Mouse (Mus musculus) heart, adult 2 months (tissue): Measurements from ENCODE around the gene Anapc7. TPM values are rescaled to one million over a fixed set of nuclear protein-coding genes. Genes with fewer than 3 reads are reported as not detected.
A peak's percentile ranks its signal among the peaks of the same experiment; 100 is the strongest.

Source experiments
- DNase-seq, 2 experiments: peaks; one replicate each; pipeline ENCODE4 v3.0.0; 2021
- H3K27ac ChIP-seq: fragments of 200-600 bp; 2 replicates; pipeline ENCODE4 v1.8.1; 2022
- H3K27me3 ChIP-seq: fragments of 200-500 bp; 2 replicates; pipeline ENCODE4 v1.6.1; 2012; ENCODE audit warnings: mild to moderate bottlenecking, low read length, inconsistent platforms, mixed read lengths; ENCODE audit not compliant: control insufficient read depth, insufficient read depth
- H3K36me3 ChIP-seq: fragments of 200-500 bp; 2 replicates; pipeline ENCODE4 v1.6.1; 2012; ENCODE audit warnings: low read length, inconsistent platforms; ENCODE audit not compliant: control insufficient read depth, insufficient read depth
- H3K4me1 ChIP-seq: fragments of 200-500 bp; 2 replicates; pipeline ENCODE4 v1.6.1; 2011; ENCODE audit warnings: low read length; ENCODE audit not compliant: control insufficient read depth, insufficient read depth
- H3K4me3 ChIP-seq: fragments of 200-600 bp; 2 replicates; pipeline ENCODE4 v1.8.1; 2022
- H3K79me2 ChIP-seq: fragments of 200-500 bp; replicated peaks from 2 replicates; pipeline ENCODE4 v1.6.1; 2012; ENCODE audit warnings: mild to moderate bottlenecking, inconsistent platforms, low read length, moderate library complexity, mixed read lengths; ENCODE audit not compliant: control insufficient read depth, insufficient read depth
- H3K9ac ChIP-seq: fragments of 200-500 bp; 2 replicates; pipeline ENCODE4 v1.6.1; 2012; ENCODE audit warnings: low read depth, mild to moderate bottlenecking, control low read depth, inconsistent platforms, low read length, mixed read lengths
- CTCF ChIP-seq: fragments of 200-600 bp; IDR thresholded peaks from 2 replicates; pipeline ENCODE4 v1.8.1; 2022; ENCODE audit warnings: antibody characterized with exemption, mild to moderate bottlenecking, moderate library complexity
- EP300 ChIP-seq: fragments of 200-500 bp; IDR thresholded peaks from 2 replicates; pipeline ENCODE4 v1.6.1; 2011; ENCODE audit warnings: low read depth, low read length, control low read depth; ENCODE audit not compliant: insufficient read depth
- POLR2A ChIP-seq: fragments of 200-500 bp; IDR thresholded peaks from 2 replicates; pipeline ENCODE4 v1.6.1; 2011; ENCODE audit warnings: mild to moderate bottlenecking, low read depth, low read length, control low read depth; ENCODE audit not compliant: insufficient read depth
- WGBS: fragments of 180-500 bp; shearing (Covaris S2); methylation state at CpG from one replicate; pipeline ENCODE4 v1.1.7; 2018; 5-methylcytosine and 5-hydroxymethylcytosine counted together
- intact Hi-C: fragments of 180-260 bp; cut with DNase I; formaldehyde crosslinking; loops from one replicate; pipeline ENCODE4 v1.15.1; 2025
- polyA plus RNA-seq: library from polyadenylated mRNA; depleted of rRNA; stranded (reverse); fragments of >200 nt; gene quantifications from 2 replicates; pipeline ENCODE4 v1.2.3, GENCODE M21; 2012
- total RNA-seq, 2 experiments: library from RNA; stranded (reverse); gene quantifications; 2 replicates each; pipeline ENCODE4 v1.2.3; 2021

The Anapc7 gene
- total and polyA plus RNA-seq, 3 experiments: 23.2 to 27.1 (median 25.9) TPM

GRCm38 (mm10) chr5:122422071-122422964, 825 bp downstream of the Anapc7 start:
- Histone ChIP-seq H3K36me3 (no peaks in the 10 kb centered on the region; the same call in 1 of the 2 replicates), H3K27me3 (no peaks in the 10 kb centered on the region), H3K4me1 (peaks cover 1% of the 10 kb centered on the region; the same call in 1 of the 2 replicates), H3K4me3 (peak overlapping the region; percentile 99), H3K79me2 (peaks cover 3% of the 10 kb centered on the region; the same call in 1 of the 2 replicates), H3K9ac (peak overlapping the region; percentile 86), H3K27ac (peak overlapping the region; percentile 93)
- WGBS: under 1% methylated on average over 73 of the region's 73 CpGs
- peak; percentile 92 to 93 for DNase-seq
- intact Hi-C loops: loop anchor here (2.0 kb wide), 1 partner anchor 22 kb away; no protein-coding TSS in a partner anchor
- no peak for TF ChIP-seq CTCF
- TF ChIP-seq EP300: peak; percentile 70; the same call in 1 of the 2 replicates
- peak; percentile 77 for TF ChIP-seq POLR2A

GRCm38 (mm10) chr5:122423083-122423482, 1.6 kb downstream of the Anapc7 start:
- Histone ChIP-seq H3K36me3 (no peaks in the 10 kb centered on the region; the same call in 1 of the 2 replicates), H3K4me3 (peak overlapping the region; percentile 99), H3K27me3 (no peaks in the 10 kb centered on the region), H3K9ac (peak overlapping the region; percentile 86), H3K79me2 (peaks cover 3% of the 10 kb centered on the region; the same call in 1 of the 2 replicates), H3K4me1 (peaks cover 1% of the 10 kb centered on the region; the same call in 1 of the 2 replicates), H3K27ac (no peak overlapping the region)
- WGBS: 14% methylated on average over 15 of the region's 15 CpGs
- no peak for DNase-seq
- intact Hi-C loops: loop anchor here (2.0 kb wide), 1 partner anchor 22 kb away; no protein-coding TSS in a partner anchor
- TF ChIP-seq CTCF (no peak), POLR2A (no peak), EP300 (no peak)

- peaks cover 3% of the 10 kb centered on the region; the same call in 1 of the 2 replicates for H3K79me2 ChIP-seq
- H3K27me3 ChIP-seq: no peaks in the 10 kb centered on the region
- peaks cover 5% of the 10 kb centered on the region for H3K36me3 ChIP-seq
- H3K4me1 ChIP-seq: peaks cover 1% of the 10 kb centered on the region; the same call in 1 of the 2 replicates
- TF ChIP-seq POLR2A (no peak), EP300 (no peak), CTCF (peak; percentile 44)
- DNase-seq: no peak
- no peak overlapping the region for H3K27ac ChIP-seq
- intact Hi-C loops: no loop called here
- no peak overlapping the region for H3K4me3 ChIP-seq
- WGBS: 55% methylated on average over 2 of the region's 2 CpGs
- no peak overlapping the region for H3K9ac ChIP-seq
Measured at GRCm38 (mm10) chr5:122425550-122425949, 4.1 kb downstream of the Anapc7 start.

GRCm38 (mm10) chr5:122430036-122430775, 8.7 kb downstream of the Anapc7 start:
- intact Hi-C loops: no loop called here
- no peaks in the 10 kb centered on the region for H3K79me2 ChIP-seq
- 90% methylated on average over 4 of the region's 4 CpGs for WGBS
- DNase-seq: no peak
- H3K9ac ChIP-seq: no peak overlapping the region
- no peaks in the 10 kb centered on the region for H3K4me1 ChIP-seq
- TF ChIP-seq POLR2A (no peak), CTCF (no peak), EP300 (no peak)
- no peak overlapping the region for H3K27ac ChIP-seq
- no peak overlapping the region for H3K4me3 ChIP-seq
- H3K27me3 ChIP-seq: no peaks in the 10 kb centered on the region
- H3K36me3 ChIP-seq: peaks cover 5% of the 10 kb centered on the region

GRCm38 (mm10) chr5:122431221-122431620, 9.7 kb downstream of the Anapc7 start:
- Histone ChIP-seq H3K36me3 (peaks cover 5% of the 10 kb centered on the region), H3K79me2 (no peaks in the 10 kb centered on the region), H3K4me3 (no peak overlapping the region), H3K27me3 (no peaks in the 10 kb centered on the region), H3K27ac (no peak overlapping the region), H3K9ac (no peak overlapping the region), H3K4me1 (no peaks in the 10 kb centered on the region)
- TF ChIP-seq POLR2A (no peak), EP300 (no peak), CTCF (no peak)
- DNase-seq: no peak
- WGBS: 74% methylated on average over 8 of the region's 8 CpGs
- intact Hi-C loops: no loop called here
